Mouse (Mus musculus): ENCODE data around the gene Mgrn1.

DNA sequence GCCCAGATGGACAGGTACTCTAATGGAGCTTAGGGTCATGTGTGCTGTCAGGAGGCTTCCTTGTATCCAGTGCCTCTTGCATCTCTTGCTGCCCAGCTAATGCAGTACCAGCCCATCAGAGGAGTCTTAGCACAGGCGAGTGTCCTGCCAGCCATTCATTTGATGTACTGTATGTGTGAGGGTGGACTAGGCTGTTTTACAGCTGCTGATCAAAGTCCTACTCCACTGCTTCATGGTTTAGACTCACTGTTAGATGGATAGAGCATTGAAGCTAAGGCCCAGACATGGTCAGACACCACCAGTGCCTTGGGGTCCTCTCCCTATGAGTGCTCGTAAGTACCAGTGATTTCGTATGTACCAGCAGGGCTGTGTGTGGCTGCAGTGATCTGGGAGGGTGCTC is 18.8 kb downstream of the Mgrn1 start:
- TF ChIP-seq GATA1 (IDR thresholded peaks at IDR 0.05; ENCODE audit: borderline replicate concordance, low read length), result no peak
- no peak for TF ChIP-seq FLI1 (IDR thresholded peaks at IDR 0.05; ENCODE audit: low read length)
